Mouse (Mus musculus): ENCODE results near the gene Itm2a.

The Itm2a gene

GRCm38 (mm10) chrX:107402915-107403912 is at the start of gene Itm2a:
Gene Itm2a (minus strand): TSS chrX:107403376.
- DNase-seq (ENCODE audit: low spot score in 2 of 2): peak in 1 of 2 experiments; percentile 10

DNA sequence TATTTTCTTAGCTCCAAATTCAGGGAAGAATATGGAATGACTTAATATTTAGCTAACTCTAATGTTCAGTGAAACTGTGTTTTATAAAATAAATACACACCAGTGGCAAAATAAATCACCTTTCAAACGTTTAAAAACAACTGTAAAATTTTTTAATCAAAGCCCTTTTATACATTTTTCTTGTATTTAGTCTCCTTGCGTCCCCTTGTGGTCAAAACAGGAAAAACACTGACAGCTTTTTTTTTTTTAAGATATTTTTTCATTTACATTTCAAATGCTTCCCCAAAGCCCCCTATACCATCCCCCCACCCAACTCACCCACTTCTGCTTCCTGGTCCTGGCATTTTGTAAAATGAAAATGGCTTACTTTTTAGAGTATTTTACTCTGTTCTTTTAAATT is 32.7 kb upstream of the Itm2a start:
- DNase-seq (ENCODE audit: low spot score in 2 of 2): no peak

- DNase-seq (ENCODE audit: low spot score in 2 of 2): no peak
Observed at GRCm38 (mm10) chrX:107421304-107421703, 18.1 kb upstream of the Itm2a start.

DNA sequence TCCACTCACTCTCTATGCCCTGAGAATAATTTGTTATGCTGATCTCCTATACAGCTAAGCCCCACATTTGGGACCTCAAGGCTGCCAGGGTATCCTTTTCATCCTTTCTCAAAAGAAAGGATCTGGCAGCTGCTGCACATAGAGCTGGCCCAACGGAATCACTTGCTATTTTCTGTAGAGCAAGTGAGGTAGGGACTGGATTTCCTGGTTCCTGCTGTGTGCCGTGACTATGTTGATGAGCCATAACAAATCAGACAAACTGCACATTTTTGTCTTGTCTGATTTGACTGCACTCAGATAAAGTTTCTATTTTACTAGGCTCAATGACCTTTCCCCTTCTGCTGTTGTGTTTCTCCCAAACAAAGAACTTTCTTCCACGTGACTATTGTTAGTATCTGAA is 14.2 kb upstream of the Itm2a start:
- no peak for DNase-seq (ENCODE audit: low spot score in 2 of 2)

GRCm38 (mm10) chrX:107415999-107416398 is 12.8 kb upstream of the Itm2a start:
- DNase-seq (ENCODE audit: low spot score in 2 of 2): no peak

GRCm38 (mm10) chrX:107402481-107402880 is 695 bp downstream of the Itm2a start:
- no peak for DNase-seq (ENCODE audit: low spot score in 2 of 2)

DNA sequence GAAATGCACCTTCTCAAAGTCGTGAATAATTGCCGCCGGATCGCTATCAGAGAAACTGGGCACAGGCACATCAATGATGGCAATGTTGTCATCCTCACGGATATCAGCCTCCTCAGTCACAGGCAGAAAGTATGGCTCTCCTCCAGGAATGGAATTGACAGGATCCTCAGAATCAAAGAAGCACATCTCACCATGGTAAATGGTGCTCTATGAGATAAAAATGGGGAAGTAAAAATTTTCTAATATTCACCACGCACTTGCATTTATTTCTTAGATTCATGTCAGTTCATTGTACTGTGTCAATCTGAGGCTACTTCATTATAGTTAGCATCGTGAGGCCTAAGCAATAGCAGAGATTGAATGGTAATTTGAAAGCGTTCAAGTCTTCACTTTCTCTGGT is 4.1 kb downstream of the Itm2a start:
- DNase-seq (ENCODE audit: low spot score in 2 of 2): no peak

DNA sequence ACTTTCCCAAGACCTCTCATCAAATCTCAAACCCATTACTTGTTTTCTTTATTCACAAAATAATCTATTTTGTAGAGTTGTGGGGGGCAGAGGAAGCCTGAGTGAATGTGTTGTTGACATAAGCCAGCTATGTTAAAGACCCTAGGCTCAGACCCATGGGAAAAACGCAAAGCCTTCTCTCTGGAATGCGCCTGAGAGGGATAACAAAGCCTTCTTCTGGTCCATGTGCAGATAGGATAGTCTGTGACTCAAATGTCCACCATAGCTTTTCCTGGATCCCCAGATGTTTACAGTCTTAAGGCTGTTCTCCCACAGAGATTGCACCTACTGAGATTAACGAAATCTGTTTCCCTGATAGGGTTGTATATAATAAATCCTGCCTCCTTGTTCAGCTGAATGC is 9.9 kb downstream of the Itm2a start:
- no peak for DNase-seq (ENCODE audit: low spot score in 2 of 2)

GRCm38 (mm10) chrX:107375329-107375728 is 27.8 kb downstream of the Itm2a start:
- DNase-seq (ENCODE audit: low spot score in 2 of 2): no peak
